Mouse (Mus musculus) neutrophil, adult 83 days (primary cell): ENCODE measurements around the gene Fam89a. TPM values are rescaled to one million over a fixed set of nuclear protein-coding genes. Genes with fewer than 3 reads are reported as not detected.

Experiments used
- total RNA-seq, 2 experiments: library from RNA; stranded (reverse); gene quantifications; one replicate each; pipeline ENCODE4 v1.2.4; 2023

Gene Fam89a
- total RNA-seq: 1 to 10 TPM in 1 of 2 experiments, under 1 TPM in 1; 0.85 to 1.0 TPM

DNA sequence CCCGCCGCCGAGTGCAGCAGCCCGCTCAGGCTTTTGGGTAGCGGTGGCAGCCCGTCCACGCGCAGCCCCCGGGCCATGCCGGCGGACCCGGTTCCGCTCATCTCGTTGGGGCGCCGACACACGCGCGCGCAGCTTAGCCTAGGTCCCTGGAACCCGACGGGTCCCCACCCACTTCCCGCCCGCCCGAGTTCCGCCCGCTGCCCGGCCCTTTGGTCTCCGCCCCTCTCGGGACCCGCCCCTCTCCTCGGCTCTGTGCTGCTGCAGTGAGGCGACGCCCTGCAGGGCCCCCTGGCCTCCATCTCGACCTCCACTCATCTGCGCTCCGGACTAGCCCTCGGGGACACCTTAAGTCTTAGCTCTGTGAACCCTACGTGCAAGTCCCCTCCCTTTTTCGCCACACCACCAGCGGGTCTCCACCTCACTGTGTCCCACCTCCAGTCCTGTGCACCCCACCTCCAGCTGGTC is at the start of gene Fam89a:
TSS of gene Fam89a (minus strand) at position 124 of the 465 bp plus-strand sequence.

GRCm38 (mm10) chr8:124792708-124793107 is 41.1 kb upstream of the Fam89a start, which contains the start of gene Trim67:
Trim67 (plus strand) TSS chr8:124793092.

GRCm38 (mm10) chr8:124721862-124722515 is 29.6 kb downstream of the Fam89a start, which contains the start of the genes Ttc13 and Arv1:
Ttc13 (minus strand) TSS chr8:124721983.
Arv1 (plus strand) TSS chr8:124722139.

Other genes with a start within 250 kb of the Fam89a start
- 10 to 100 TPM; 23.4 to 24.2 TPM for gene Cog2, start 231.1 kb downstream of the Fam89a start, total RNA-seq
- gene Agt, start 182.1 kb downstream of the Fam89a start, total RNA-seq: under 1 TPM in 1 of 2 experiments, not detected in 1; 0.29 TPM
- not detected for gene Capn9, start 175.7 kb downstream of the Fam89a start, total RNA-seq
- gene 2310022B05Rik, start 88.5 kb downstream of the Fam89a start, total RNA-seq: 1 to 10 TPM; 6.4 to 8.1 TPM
- gene Ttc13, start 29.8 kb downstream of the Fam89a start, total RNA-seq: 10 to 100 TPM; 43.7 to 51.1 TPM
- gene Arv1, start 29.7 kb downstream of the Fam89a start, total RNA-seq: 1 to 10 TPM; 2.7 to 4.0 TPM
- not detected for gene Trim67, start 41.3 kb upstream of the Fam89a start, total RNA-seq
- gene Gnpat, start 111.2 kb upstream of the Fam89a start, total RNA-seq: 10 to 100 TPM; 34.7 to 40.6 TPM
- gene 2810004N23Rik, start 111.3 kb upstream of the Fam89a start, total RNA-seq: 1 to 10 TPM; 8.0 to 8.5 TPM
- 10 to 100 TPM; 16.3 to 17.5 TPM for gene Exoc8, start 145.9 kb upstream of the Fam89a start, total RNA-seq
- 10 to 100 TPM; 18.7 to 19.2 TPM for gene Sprtn, start 146.1 kb upstream of the Fam89a start, total RNA-seq
- 10 to 100 TPM; 20.1 to 21.6 TPM for gene Egln1, start 197.5 kb upstream of the Fam89a start, total RNA-seq